Mouse (Mus musculus) hindbrain, embryonic 15.5 days (tissue): ENCODE data around the gene Plekha1. TPM values are rescaled to one million over a fixed set of nuclear protein-coding genes. Genes with fewer than 3 reads are reported as not detected.

Experiments used
- ATAC-seq: fragments of 200-750 bp; cut with Nextera tagmentation; 2 replicates; pipeline ENCODE4 v1.8.0; 2017; ENCODE audit warnings: low read depth, moderate number of reproducible peaks, moderate TSS enrichment; ENCODE audit not compliant: low FRiP score
- H3K27ac ChIP-seq: fragments of 300-500 bp; sonication (generic); replicated peaks from 2 replicates; pipeline ENCODE4 v1.5.1; 2015; ENCODE audit warnings: mild to moderate bottlenecking, inconsistent platforms
- H3K27me3 ChIP-seq: fragments of 300-500 bp; sonication (generic); 2 replicates; pipeline ENCODE4 v1.6.1; 2015; ENCODE audit warnings: control low read depth, inconsistent platforms
- H3K36me3 ChIP-seq: fragments of 300-500 bp; sonication (generic); 2 replicates; pipeline ENCODE4 v1.6.1; 2015; ENCODE audit warnings: control low read depth, inconsistent platforms
- H3K4me1 ChIP-seq: fragments of 300-500 bp; sonication (generic); replicated peaks from 2 replicates; pipeline ENCODE4 v1.6.1; 2015; ENCODE audit warnings: control low read depth, inconsistent platforms
- H3K4me2 ChIP-seq: fragments of 300-500 bp; sonication (generic); 2 replicates; pipeline ENCODE4 v1.6.1; 2015; ENCODE audit warnings: moderate library complexity, mild to moderate bottlenecking, inconsistent platforms
- H3K4me3 ChIP-seq: fragments of 300-500 bp; sonication (generic); 2 replicates; pipeline ENCODE4 v1.5.1; 2015; ENCODE audit warnings: mild to moderate bottlenecking, inconsistent platforms
- H3K9ac ChIP-seq: fragments of 300-500 bp; sonication (generic); 2 replicates; pipeline ENCODE4 v1.6.1; 2015; ENCODE audit warnings: inconsistent platforms
- H3K9me3 ChIP-seq: fragments of 300-500 bp; sonication (generic); 2 replicates; pipeline ENCODE4 v1.6.1; 2016; ENCODE audit warnings: control low read depth, inconsistent platforms
- WGBS: fragments of 180-500 bp; shearing (Covaris S2); methylation state at CpG from one replicate; pipeline ENCODE4 v1.1.7; 2015; 5-methylcytosine and 5-hydroxymethylcytosine counted together
- polyA plus RNA-seq: library from polyadenylated mRNA; unstranded; fragments of >200 nt; fragmentation: Nextera tagmentation; extraction: Ambion mirVana; gene quantifications from 2 replicates; pipeline ENCODE4 v1.2.1, GENCODE M21; 2015

Plekha1 gene
- polyA plus RNA-seq, 1 experiment from 2014 or later = 60.6 TPM

DNA sequence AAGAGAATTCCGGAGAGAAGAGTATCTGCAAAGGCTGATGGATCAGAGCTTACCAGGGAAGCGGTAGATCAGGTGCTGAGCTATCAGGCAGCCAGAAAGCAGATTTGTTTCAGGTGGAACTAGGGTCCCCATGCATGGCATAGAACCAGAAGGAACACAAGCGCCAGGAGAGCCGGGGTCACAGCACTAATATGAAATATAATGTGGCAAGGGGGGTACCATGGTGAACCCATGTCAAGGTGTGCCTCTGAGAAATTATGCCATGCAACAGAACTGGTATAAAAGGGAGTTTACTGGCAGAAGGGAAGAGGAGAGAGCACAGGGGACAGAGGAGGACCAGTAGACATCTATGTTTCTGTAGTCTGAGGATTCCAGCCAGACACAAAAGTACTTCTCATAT is 69.1 kb downstream of the Plekha1 start:
- Histone ChIP-seq H3K27ac (no peak overlapping the region), H3K4me3 (no peak overlapping the region), H3K4me1 (peaks cover 26% of the 10 kb centered on the region), H3K36me3 (no peaks in the 10 kb centered on the region), H3K9me3 (no peaks in the 10 kb centered on the region), H3K9ac (no peak overlapping the region), H3K4me2 (no peak overlapping the region), H3K27me3 (peaks cover 53% of the 10 kb centered on the region)
- ATAC-seq = no peak
- WGBS = 86% methylated on average over 4 of the region's 4 CpGs

DNA sequence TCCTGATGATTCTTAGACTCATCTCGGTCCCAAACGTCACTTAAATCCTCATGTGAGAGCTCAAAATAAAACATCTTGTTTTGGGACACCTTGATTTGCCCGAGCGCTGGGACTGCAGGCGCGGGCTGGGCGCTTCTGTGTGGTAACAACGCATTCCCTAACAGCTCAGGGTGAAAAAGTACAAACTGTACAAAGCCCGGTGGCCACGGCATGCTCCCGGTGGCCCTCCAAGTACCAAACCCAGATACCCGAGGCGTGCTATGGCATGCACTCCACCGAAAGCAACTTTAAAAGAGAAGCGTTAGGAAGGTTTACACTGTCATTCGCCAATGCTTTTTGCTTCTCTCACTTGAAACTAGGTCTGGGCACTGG is 69.9 kb downstream of the Plekha1 start:
- peak overlapping the region; percentile 43 for H3K4me3 ChIP-seq
- peaks cover 53% of the 10 kb centered on the region for H3K27me3 ChIP-seq
- no peaks in the 10 kb centered on the region for H3K36me3 ChIP-seq
- peaks cover 26% of the 10 kb centered on the region for H3K4me1 ChIP-seq
- no peaks in the 10 kb centered on the region for H3K9me3 ChIP-seq
- no peak for ATAC-seq
- H3K9ac ChIP-seq = no peak overlapping the region
- WGBS = 14% methylated on average over 16 of the region's 16 CpGs
- H3K4me2 ChIP-seq = peak overlapping the region; percentile 64
- no peak overlapping the region for H3K27ac ChIP-seq

DNA sequence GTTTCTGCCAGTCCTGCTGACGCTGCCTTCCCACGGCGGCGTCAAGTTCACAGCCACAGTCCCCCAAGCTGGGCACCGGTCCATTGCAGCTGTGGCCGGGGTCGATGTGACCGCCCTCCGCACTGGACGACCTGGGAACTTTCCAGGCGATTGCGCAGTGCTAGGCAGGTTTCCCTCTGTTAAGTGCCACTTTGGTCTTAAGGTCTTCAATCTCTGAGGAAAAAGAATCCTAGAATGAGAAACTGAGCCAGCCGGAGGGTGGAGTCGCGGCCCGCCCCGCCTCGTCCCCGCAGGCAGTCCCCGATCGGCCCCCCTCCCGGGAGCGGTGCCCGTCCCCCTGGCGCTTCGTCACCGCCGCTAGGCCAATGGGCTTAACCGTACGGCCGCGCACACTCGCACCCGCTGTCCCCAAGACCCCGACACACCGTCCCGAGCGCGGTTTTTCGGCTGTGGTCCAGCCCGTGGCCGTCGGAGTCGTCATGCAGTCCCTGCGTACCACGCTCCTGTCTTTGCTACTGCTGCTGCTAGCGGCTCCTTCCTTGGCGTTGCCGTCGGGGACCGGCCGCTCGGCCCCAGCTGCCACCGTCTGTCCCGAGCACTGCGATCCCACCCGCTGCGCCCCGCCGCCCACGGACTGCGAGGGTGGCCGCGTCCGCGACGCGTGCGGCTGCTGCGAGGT is 70.4 kb downstream of the Plekha1 start, which contains the start of gene Htra1:
Htra1 (plus strand) TSS at position 319 of the 679 bp plus-strand sequence.
- H3K4me2 ChIP-seq = peak within 1 kb of the TSS; percentile 64
- H3K9ac ChIP-seq = peak within 1 kb of the TSS; percentile 7; the same call in 1 of the 2 replicates
- H3K9me3 ChIP-seq = no peaks in the 10 kb centered on the region
- under 1% methylated on average over 70 of the region's 70 CpGs for WGBS
- peak within 1 kb of the TSS; percentile 43 for H3K4me3 ChIP-seq
- ATAC-seq = peak; percentile 83
- H3K27me3 ChIP-seq = peaks cover 53% of the 10 kb centered on the region
- no peaks in the 10 kb centered on the region for H3K36me3 ChIP-seq
- no peak within 1 kb of the TSS for H3K27ac ChIP-seq
- peaks cover 29% of the 10 kb centered on the region for H3K4me1 ChIP-seq

DNA sequence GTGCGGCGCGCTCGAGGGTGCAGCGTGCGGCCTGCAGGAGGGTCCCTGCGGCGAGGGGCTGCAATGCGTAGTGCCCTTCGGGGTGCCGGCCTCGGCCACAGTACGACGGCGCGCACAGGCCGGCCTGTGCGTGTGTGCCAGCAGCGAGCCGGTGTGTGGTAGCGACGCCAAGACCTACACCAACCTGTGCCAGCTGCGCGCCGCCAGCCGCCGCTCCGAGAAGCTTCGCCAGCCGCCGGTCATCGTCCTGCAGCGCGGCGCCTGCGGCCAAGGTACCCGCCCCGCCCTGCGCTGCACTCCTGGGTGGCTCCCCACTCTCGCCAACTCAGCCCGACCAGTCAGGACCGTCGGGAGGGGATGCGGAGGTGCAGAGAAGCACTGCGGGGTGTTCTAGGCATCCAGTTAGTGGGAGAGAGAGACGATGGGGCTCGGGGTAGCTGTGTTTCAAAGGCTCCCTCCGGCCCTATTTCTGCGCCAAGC is 71.0 kb downstream of the Plekha1 start:
- Histone ChIP-seq H3K36me3 (no peaks in the 10 kb centered on the region), H3K4me2 (peak overlapping the region; percentile 64), H3K27me3 (peaks cover 53% of the 10 kb centered on the region), H3K9ac (peak overlapping the region; percentile 7; the same call in 1 of the 2 replicates), H3K27ac (no peak overlapping the region), H3K4me1 (peaks cover 29% of the 10 kb centered on the region), H3K4me3 (peak overlapping the region; percentile 43), H3K9me3 (no peaks in the 10 kb centered on the region)
- WGBS = 1% methylated on average over 32 of the region's 49 CpGs
- ATAC-seq = no peak

DNA sequence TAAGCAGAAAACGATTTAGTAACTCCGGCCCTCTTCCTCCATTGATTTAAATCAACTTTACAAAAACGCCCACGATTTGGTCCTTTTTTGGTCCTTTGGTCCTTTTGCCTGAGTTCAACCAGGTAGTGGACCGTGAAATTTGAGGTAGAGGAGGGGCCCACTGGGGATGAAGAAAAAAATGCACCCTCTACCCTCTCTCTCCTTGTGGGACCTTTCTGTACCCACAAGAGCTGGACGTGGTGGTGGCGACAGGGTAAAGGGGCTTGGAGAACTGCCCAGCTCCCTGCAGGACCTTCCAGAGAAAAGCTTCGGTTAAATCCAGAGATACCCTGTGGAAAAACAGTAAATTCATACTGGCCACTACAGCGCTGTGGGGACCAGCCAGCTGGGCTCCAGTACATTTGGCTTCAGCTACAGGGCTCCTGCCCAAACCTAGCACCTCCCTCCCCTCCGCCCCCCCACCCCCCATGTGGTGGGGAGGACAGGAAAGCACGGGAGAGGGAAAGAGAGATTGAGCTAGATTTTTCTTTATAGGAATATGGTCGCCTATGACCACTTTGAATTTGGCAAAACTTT is 71.8 kb downstream of the Plekha1 start:
- peaks cover 53% of the 10 kb centered on the region for H3K27me3 ChIP-seq
- peak overlapping the region; percentile 64 for H3K4me2 ChIP-seq
- H3K4me3 ChIP-seq = peak overlapping the region; percentile 43; the same call in 1 of the 2 replicates
- no peak overlapping the region for H3K9ac ChIP-seq
- ATAC-seq = no peak
- H3K9me3 ChIP-seq = no peaks in the 10 kb centered on the region
- peaks cover 29% of the 10 kb centered on the region for H3K4me1 ChIP-seq
- WGBS = 31% methylated on average over 12 of the region's 12 CpGs
- H3K27ac ChIP-seq = no peak overlapping the region
- H3K36me3 ChIP-seq = no peaks in the 10 kb centered on the region

DNA sequence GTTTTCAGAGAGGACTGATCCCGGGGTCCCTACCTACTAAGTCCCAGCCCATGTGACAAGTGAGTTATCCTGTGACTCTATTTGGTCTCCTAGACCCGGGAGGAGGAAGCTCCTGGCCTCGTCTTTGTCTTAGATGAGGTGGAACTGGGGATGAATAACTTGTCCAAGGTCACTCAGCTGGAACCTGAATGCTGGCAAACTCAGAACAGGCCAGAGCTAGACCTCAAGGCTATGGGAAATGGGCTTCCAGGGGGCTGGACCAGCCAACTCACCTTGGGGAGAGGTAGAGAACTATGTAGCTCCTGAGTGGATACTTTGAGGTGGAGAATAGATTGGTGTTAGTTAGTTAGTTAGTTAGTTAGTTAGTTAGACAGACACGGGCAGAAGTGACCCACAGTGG is 72.4 kb downstream of the Plekha1 start:
- Histone ChIP-seq H3K4me1 (peaks cover 29% of the 10 kb centered on the region), H3K27ac (no peak overlapping the region), H3K36me3 (no peaks in the 10 kb centered on the region), H3K4me2 (no peak overlapping the region), H3K9ac (no peak overlapping the region), H3K27me3 (peaks cover 50% of the 10 kb centered on the region), H3K9me3 (no peaks in the 10 kb centered on the region), H3K4me3 (no peak overlapping the region)
- ATAC-seq = no peak
- WGBS = 67% methylated on average over 4 of the region's 4 CpGs

DNA sequence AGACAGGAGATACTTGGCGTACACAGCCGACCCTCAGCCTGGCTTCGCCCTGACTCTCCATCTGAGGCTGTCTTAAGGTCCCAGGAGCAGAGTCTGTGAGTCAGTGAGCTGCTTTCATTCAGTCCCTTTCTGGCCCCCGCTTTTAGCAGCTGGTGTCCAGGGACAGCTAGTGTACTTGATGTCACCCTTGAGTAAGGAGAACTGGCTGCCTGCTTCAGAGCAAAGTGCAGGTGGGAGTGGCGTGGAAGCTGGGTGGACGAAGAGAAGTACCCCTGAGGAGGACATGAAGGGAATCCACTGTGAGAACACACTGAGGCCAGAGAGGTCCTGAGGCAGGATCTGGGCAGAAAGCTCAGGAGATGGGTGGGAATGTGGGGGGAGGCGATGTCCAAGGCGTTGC is 73.3 kb downstream of the Plekha1 start:
- H3K9ac ChIP-seq = no peak overlapping the region
- H3K36me3 ChIP-seq = no peaks in the 10 kb centered on the region
- no peaks in the 10 kb centered on the region for H3K9me3 ChIP-seq
- H3K4me3 ChIP-seq = no peak overlapping the region
- no peak for ATAC-seq
- H3K27me3 ChIP-seq = peaks cover 41% of the 10 kb centered on the region
- 90% methylated on average over 8 of the region's 8 CpGs for WGBS
- no peak overlapping the region for H3K27ac ChIP-seq
- H3K4me1 ChIP-seq = peaks cover 29% of the 10 kb centered on the region
- no peak overlapping the region for H3K4me2 ChIP-seq

DNA sequence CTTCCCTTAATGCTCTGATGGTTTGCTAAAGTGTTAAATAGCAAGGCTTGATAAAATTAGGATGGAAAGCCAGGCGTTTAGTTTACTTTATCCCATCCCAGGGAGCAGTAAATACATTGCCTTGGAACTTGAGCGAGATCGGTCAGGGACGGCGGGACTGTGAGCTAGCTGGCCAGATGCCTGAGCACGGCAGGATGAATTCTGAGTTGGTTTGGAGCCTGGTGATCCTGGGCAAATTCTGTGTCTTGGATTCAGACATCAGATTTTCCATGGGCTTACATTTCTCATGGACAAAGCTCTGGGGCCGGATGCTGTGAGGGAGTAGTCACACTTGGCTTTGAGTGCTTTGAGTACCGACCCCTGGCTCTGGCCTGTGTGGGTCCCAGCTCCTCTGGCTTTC is 75.2 kb downstream of the Plekha1 start:
- H3K27ac ChIP-seq = no peak overlapping the region
- WGBS = 65% methylated on average over 8 of the region's 8 CpGs

DNA sequence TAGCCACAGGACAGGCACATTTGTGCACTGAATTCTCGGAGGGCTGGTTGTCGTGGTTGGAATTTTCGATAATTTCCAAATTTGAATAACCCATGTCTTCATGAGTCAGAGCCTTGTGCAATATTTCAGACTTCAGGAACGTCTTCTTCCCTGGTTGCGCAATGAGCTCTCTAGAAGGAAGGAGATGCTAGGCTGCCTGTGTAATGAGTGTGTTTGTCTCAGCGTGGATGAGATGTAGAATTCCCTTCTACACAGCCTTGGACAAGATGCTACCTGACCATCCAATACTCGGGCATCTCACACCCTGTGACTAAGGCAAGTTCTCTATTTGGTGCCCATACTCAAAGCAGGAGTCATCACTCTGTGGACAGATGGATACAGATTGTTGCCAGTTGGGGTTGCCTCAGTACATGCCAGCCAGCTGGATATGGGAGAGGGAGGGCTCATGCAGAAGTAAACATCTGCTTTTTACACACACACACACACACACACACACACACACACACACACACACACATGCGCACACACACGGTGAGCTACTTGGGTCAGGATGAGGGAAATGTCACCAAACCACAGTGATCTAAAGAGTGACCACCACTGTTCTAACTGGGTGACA is 77.8 kb downstream of the Plekha1 start:
- WGBS = 90% methylated on average over 9 of the region's 9 CpGs
- Histone ChIP-seq H3K4me1 (0 out of 2 replicates have a peak, but pooled peaks cover 3% of the 10 kb centered on the region), H3K4me3 (no peak overlapping the region), H3K27ac (no peak overlapping the region), H3K36me3 (no peaks in the 10 kb centered on the region), H3K9me3 (no peaks in the 10 kb centered on the region), H3K27me3 (peaks cover 7% of the 10 kb centered on the region), H3K4me2 (no peak overlapping the region), H3K9ac (no peak overlapping the region)
- ATAC-seq = no peak

More for the DNA sequence above, 75.2 kb downstream of the Plekha1 start:
- Histone ChIP-seq H3K4me3 (no peak overlapping the region), H3K9me3 (no peaks in the 10 kb centered on the region), H3K36me3 (no peaks in the 10 kb centered on the region), H3K4me2 (no peak overlapping the region), H3K4me1 (peaks cover 22% of the 10 kb centered on the region), H3K27me3 (peaks cover 24% of the 10 kb centered on the region), H3K9ac (no peak overlapping the region)
- ATAC-seq = no peak

DNA sequence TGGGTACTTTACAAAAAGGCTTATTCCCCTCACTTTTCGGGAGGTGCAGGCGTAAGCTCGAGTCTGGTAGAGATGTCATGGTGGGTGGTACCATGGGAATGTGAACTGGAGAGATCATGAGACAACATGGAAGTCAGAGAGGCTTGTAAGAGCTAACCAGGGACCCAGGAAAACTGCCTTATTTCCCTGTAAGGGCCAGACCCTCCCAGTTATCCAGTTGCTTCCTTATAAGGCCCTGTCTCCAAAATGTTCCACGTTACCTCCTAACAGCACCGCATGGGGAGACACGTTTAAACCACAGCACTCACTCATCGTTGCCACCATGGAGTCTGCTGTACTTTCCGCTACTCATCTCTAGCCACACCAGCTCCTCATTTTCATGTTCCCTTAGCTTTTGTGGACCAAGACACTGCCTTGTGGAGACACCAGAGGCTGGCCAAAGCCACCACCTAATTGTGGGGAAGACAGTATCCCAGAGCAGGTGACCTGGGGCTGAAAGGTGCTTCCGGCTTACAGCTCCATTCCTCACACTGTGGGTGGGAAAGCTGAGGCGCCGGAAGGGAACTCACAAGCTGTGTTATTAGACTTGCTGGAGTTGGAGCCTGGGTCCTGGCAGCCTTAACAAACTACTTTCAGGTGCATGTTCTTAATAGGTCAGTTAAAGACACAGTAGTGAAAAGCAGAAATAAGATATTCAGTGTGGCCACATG is 79.4 kb downstream of the Plekha1 start:
- Histone ChIP-seq H3K4me3 (no peak overlapping the region), H3K27ac (no peak overlapping the region), H3K9ac (no peak overlapping the region), H3K36me3 (no peaks in the 10 kb centered on the region), H3K27me3 (no peaks in the 10 kb centered on the region), H3K4me2 (no peak overlapping the region), H3K9me3 (no peaks in the 10 kb centered on the region), H3K4me1 (peaks cover 7% of the 10 kb centered on the region; the same call in 1 of the 2 replicates)
- 92% methylated on average over 11 of the region's 11 CpGs for WGBS
- ATAC-seq = no peak

DNA sequence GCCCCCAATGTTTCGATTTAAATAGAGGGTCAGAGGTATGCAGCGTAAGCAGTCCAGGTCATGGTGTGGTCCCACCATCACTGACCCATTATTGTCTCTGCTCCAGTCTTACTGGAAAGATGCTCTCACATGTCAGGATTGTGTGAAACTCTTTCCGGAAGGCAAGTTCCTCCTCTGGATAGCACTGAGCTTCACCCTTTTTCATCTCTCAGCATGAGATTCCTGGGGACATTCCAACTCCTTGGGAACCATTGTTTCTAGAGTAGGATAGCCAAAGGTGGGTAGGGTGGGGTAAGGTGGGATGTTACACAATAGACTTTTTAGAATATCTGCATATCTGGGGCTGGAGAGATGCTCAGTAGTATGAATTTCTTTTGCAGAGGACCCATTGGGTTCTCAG is 80.2 kb downstream of the Plekha1 start:
- Histone ChIP-seq H3K27me3 (no peaks in the 10 kb centered on the region), H3K27ac (no peak overlapping the region), H3K4me1 (peaks cover 6% of the 10 kb centered on the region; the same call in 1 of the 2 replicates), H3K9me3 (no peaks in the 10 kb centered on the region), H3K4me2 (no peak overlapping the region), H3K9ac (no peak overlapping the region), H3K4me3 (no peak overlapping the region), H3K36me3 (no peaks in the 10 kb centered on the region)
- ATAC-seq = no peak
- 92% methylated on average over 3 of the region's 3 CpGs for WGBS

DNA sequence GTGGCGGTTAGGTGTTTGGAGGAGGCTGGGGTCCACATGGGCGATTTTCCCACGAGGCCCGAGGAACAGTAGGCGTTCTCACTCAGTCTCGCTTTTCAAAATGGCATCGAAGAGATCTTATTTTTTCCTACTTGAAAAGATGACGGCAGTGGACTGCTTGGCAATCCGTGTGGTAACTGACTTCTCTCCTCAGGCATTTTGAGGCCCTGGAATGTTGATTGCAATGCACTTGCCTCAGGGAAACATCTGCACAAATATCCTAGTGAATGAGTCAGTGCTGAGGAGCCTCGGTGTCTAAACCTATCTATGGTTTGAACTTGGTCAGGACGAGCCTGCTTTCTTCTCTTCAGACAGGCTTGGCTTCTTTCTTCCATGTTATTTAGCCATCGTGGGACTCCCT is 80.7 kb downstream of the Plekha1 start:
- Histone ChIP-seq H3K9me3 (no peaks in the 10 kb centered on the region), H3K9ac (no peak overlapping the region), H3K27me3 (no peaks in the 10 kb centered on the region), H3K36me3 (no peaks in the 10 kb centered on the region), H3K27ac (no peak overlapping the region), H3K4me1 (peaks cover 4% of the 10 kb centered on the region; the same call in 1 of the 2 replicates), H3K4me2 (no peak overlapping the region), H3K4me3 (no peak overlapping the region)
- no peak for ATAC-seq
- WGBS = 89% methylated on average over 12 of the region's 12 CpGs
